30 mouse cellular contexts compared by ENCODE assay signal in the genomic region with DNA sequence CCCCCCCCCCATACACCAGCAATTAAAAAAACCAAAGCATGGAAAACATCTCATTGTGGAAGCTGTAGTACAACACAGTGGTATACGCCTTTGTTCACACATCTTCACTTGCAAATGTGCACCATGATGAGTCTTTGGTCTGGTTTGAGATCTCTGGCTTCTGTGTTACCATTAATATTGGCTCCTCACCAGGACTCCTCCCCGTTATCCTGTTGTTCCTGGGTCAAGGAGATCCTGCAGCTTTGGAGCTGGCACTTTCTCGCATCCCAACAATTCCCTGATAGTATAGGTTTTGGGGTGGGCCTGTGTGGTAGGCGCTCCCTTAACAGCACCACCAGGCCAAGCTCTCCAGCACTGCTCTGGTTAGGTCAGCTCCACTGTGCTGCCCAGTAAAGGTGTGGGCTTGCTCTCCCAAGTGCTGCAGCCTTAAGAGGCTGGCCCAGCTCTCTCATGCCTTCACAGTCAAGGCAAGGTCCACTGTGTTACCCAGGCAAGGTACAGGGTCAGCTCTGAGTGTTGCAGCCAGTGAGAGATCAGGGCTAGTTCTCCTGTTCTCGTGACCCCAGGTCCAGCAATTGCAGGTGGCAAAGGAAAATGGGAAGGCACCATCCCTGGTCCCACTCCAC. TPM values are rescaled to one million over a fixed set of nuclear protein-coding genes. Genes with fewer than 3 reads are reported as not detected.
A peak's percentile ranks its signal among the peaks of the same experiment; 100 is the strongest.
DNase-seq lines count a peak whose midpoint lies in the region; ATAC-seq and TF ChIP-seq lines count a peak whose summit lies in the region.
"Had no signal": no experiment of that assay in that cellular context is flagged by ENCODE, and none has a peak within 500 bp of the region (broad histone marks: within the 10 kb centered on the region; RNA-seq: fewer than 3 reads in every experiment).

No protein-coding gene starts in this region.

- no peak overlapping the region for H3K4me2 ChIP-seq in kidney, embryonic 14.5 days (replicated peaks; ENCODE audit: low read depth, low read length)
- H3K4me2 ChIP-seq in neural tube, embryonic 15.5 days = no peak overlapping the region
- H3K4me2 ChIP-seq: forebrain, embryonic 15.5 days; heart, embryonic 11.5 days; midbrain, embryonic 12.5 days; neural tube, embryonic 12.5 days; stomach, embryonic 15.5 days had no signal

- no peak overlapping the region for H3K27ac ChIP-seq in kidney, embryonic 14.5 days (ENCODE audit: low read depth, low read length)
- H3K27ac ChIP-seq in neural tube, embryonic 15.5 days (replicated peaks) = no peak overlapping the region
- no peak overlapping the region for H3K27ac ChIP-seq in heart, adult 2 months
- H3K27ac ChIP-seq: forebrain, embryonic 15.5 days; midbrain, embryonic 12.5 days; neural tube, embryonic 12.5 days; stomach, embryonic 15.5 days had no signal

- no peaks in the 10 kb centered on the region for H3K79me2 ChIP-seq in heart, adult 2 months (replicated peaks; ENCODE audit: control insufficient read depth, insufficient read depth, low read length)

- peak; percentile 75 for DNase-seq in kidney, adult 11 months
- peak; percentile 11 for DNase-seq in neural tube, embryonic 10.5 days (ENCODE audit: extremely low spot score, low spot score)
- peak; percentile 65 to 89 for DNase-seq in kidney, postnatal 25 days
- no peak for DNase-seq in heart, adult 2 months
- DNase-seq in urinary bladder, postnatal 25 days (ENCODE audit: low spot score) = no peak
- DNase-seq: adrenal gland, postnatal 36 days; B cell, adult 2 months; cerebellum, adult 9-10 months; gastrocnemius, postnatal 10 days; liver; lung, adult 2 months; right cerebral cortex, adult 18-20 months; right cerebral cortex, postnatal 4 days; thymus, adult 18-20 months; thymus, postnatal 4 days had no signal

- TF ChIP-seq POLR2A in heart, adult 2 months (IDR thresholded peaks at IDR 0.05; ENCODE audit: insufficient read depth, low read depth, low read length) = no peak

- H3K9ac ChIP-seq in kidney, embryonic 14.5 days (ENCODE audit: low read depth, low read length) = no peak overlapping the region
- no peak overlapping the region for H3K9ac ChIP-seq in neural tube, embryonic 15.5 days (replicated peaks)
- H3K9ac ChIP-seq in heart, adult 2 months (ENCODE audit: low read depth, low read length) = no peak overlapping the region
- H3K9ac ChIP-seq: forebrain, embryonic 15.5 days; midbrain, embryonic 12.5 days; neural tube, embryonic 12.5 days; stomach, embryonic 15.5 days had no signal

- no peak for TF ChIP-seq EP300 in heart, adult 2 months (IDR thresholded peaks at IDR 0.05; ENCODE audit: insufficient read depth, low read depth, low read length)

- 0 out of 2 replicates have a peak, but pooled peaks cover 4% of the 10 kb centered on the region for H3K4me1 ChIP-seq in kidney, embryonic 14.5 days (ENCODE audit: control insufficient read depth, insufficient read depth, low read length)
- H3K4me1 ChIP-seq in neural tube, embryonic 15.5 days = peaks cover 13% of the 10 kb centered on the region
- H3K4me1 ChIP-seq in heart, adult 2 months (ENCODE audit: control insufficient read depth, insufficient read depth, low read length) = no peaks in the 10 kb centered on the region

- no peak overlapping the region for H3K4me3 ChIP-seq in kidney, embryonic 14.5 days (ENCODE audit: low read length)
- no peak overlapping the region for H3K4me3 ChIP-seq in neural tube, embryonic 15.5 days (replicated peaks)
- no peak overlapping the region for H3K4me3 ChIP-seq in heart, adult 2 months
- H3K4me3 ChIP-seq: forebrain, embryonic 15.5 days; midbrain, embryonic 12.5 days; neural tube, embryonic 12.5 days; stomach, embryonic 15.5 days had no signal

- peaks cover 14% of the 10 kb centered on the region for H3K27me3 ChIP-seq in kidney, embryonic 14.5 days (ENCODE audit: control insufficient read depth, insufficient read depth, low read length)
- peaks cover 14% of the 10 kb centered on the region for H3K27me3 ChIP-seq in neural tube, embryonic 15.5 days (replicated peaks)
- peaks cover 9% of the 10 kb centered on the region for H3K27me3 ChIP-seq in heart, adult 2 months (ENCODE audit: control insufficient read depth, insufficient read depth, low read length)

- TF ChIP-seq CTCF in heart, adult 2 months (IDR thresholded peaks at IDR 0.05) = no peak

- WGBS in kidney, embryonic 14.5 days = 91% methylated on average over 5 of the region's 5 CpGs
- WGBS in neural tube, embryonic 15.5 days = 93% methylated on average over 5 of the region's 5 CpGs
- 83% methylated on average over 5 of the region's 5 CpGs for WGBS in heart, adult 2 months

- H3K9me3 ChIP-seq in kidney, embryonic 14.5 days (ENCODE audit: control insufficient read depth, low read length) = no peaks in the 10 kb centered on the region
- no peaks in the 10 kb centered on the region for H3K9me3 ChIP-seq in neural tube, embryonic 15.5 days (replicated peaks)
- H3K9me3 ChIP-seq: forebrain, embryonic 15.5 days; midbrain, embryonic 12.5 days; neural tube, embryonic 12.5 days; stomach, embryonic 15.5 days had no signal

- ATAC-seq in kidney, embryonic 14.5 days (ENCODE audit: low FRiP score, low TSS enrichment) = no peak
- ATAC-seq in neural tube, embryonic 15.5 days (ENCODE audit: low FRiP score) = no peak
- ATAC-seq: activated CD4-positive, CD25-positive, alpha-beta regulatory T cell, adult 4 months; forebrain, embryonic 15.5 days; hindbrain, embryonic 16.5 days; intestine, postnatal 0 days had no signal

- H3K36me3 ChIP-seq in kidney, embryonic 14.5 days (ENCODE audit: control insufficient read depth, insufficient read depth, low read length) = peaks cover 26% of the 10 kb centered on the region
- peaks cover 21% of the 10 kb centered on the region for H3K36me3 ChIP-seq in neural tube, embryonic 15.5 days
- H3K36me3 ChIP-seq in heart, adult 2 months (ENCODE audit: control insufficient read depth, insufficient read depth, low read length) = no peaks in the 10 kb centered on the region; the same call in 1 of the 2 replicates
- H3K36me3 ChIP-seq: stomach, embryonic 15.5 days had no signal

- intact Hi-C loops in heart, adult 2 months (cut with DNase I) = no loop called here

RNA-seq across cellular contexts. Expression of gene Gm9195, which starts 44.9 kb away (rescaled TPM):
- not detected in 2 replicates for polyA plus RNA-seq in kidney, embryonic 14.5 days (2014; fragmentation: Nextera tagmentation; extraction: Ambion mirVana)
- polyA plus RNA-seq in neural tube, embryonic 15.5 days (2015; fragmentation: Nextera tagmentation; extraction: Ambion mirVana) = not detected in 2 replicates
- not detected for total RNA-seq in heart, adult 2 months (2021)
- polyA plus RNA-seq in heart, adult 2 months (2012; rRNA removed) = not detected in 2 replicates
- total RNA-seq: adrenal gland, postnatal 36 days; gastrocnemius, postnatal 10 days; granulocyte monocyte progenitor cell, adult 5-6 weeks; hematopoietic stem cell, adult 5-6 weeks; left cerebral cortex, postnatal 25 days; megakaryocyte, adult 5-6 weeks had no signal
- polyA plus RNA-seq: forebrain, embryonic 15.5 days; heart, embryonic 11.5 days; heart, postnatal 0 days; hindbrain, embryonic 16.5 days; intestine, postnatal 0 days; lung, adult 2 months; midbrain, embryonic 12.5 days; neural tube, embryonic 12.5 days; stomach, embryonic 15.5 days had no signal

Comparison
In these comparisons a context has a peak if more than half of its experiments do, and no peak if none do; other contexts are left out.
1. DNase-seq: peak in kidney, adult 11 months (single experiment), neural tube, embryonic 10.5 days (single experiment) and kidney, postnatal 25 days (2 of 2); none in heart, adult 2 months (0 of 2) and urinary bladder, postnatal 25 days (single experiment).